Mouse (Mus musculus): Measurements from ENCODE around the gene Evx2.

DNA sequence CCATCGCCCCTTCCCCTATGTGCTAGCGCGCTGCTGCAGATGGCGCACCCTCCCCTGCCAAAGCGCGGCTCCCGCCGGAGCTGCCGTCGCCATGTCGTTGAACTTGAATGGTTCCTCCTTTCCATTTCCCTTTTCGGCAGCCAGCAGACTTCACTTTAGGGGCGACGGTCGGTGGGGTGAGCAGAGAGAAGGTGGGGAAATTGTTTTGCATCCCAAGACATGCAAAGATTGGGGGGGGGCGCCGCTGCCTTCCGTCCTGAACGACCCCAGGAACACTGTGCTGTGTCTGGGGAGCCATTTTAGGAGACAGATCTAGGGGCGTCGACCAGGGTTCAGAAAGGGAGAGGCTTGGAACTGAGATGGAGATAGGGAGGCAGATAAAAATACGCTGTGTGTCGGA lies 20.6 kb upstream of the Evx2 start:
- no peak for TF ChIP-seq POLR2A (IDR thresholded peaks at IDR 0.05; ENCODE audit: borderline replicate concordance, low read depth, low read length)
- TF ChIP-seq CTCF (IDR thresholded peaks at IDR 0.05; ENCODE audit: low read depth, low read length) = no peak
